Mouse (Mus musculus) ES-CJ7 (cell line): ENCODE results near the gene Sapcd1.

ENCODE experiments used
- DNase-seq: peaks from one replicate; pipeline ENCODE4 v3.0.0; 2011; ENCODE audit warnings: low read depth, low spot score

The Sapcd1 gene

GRCm38 (mm10) chr17:35029691-35030532 is 2.1 kb upstream of the Sapcd1 start:
- peak; percentile 46 for DNase-seq

- no peak for DNase-seq
Observed at GRCm38 (mm10) chr17:35028315-35028714, 499 bp upstream of the Sapcd1 start.

- DNase-seq = no peak
Observed at GRCm38 (mm10) chr17:35026206-35026605, 1.6 kb downstream of the Sapcd1 start.

- no peak for DNase-seq
Observed at GRCm38 (mm10) chr17:35024691-35025488, 2.9 kb downstream of the Sapcd1 start.

DNA sequence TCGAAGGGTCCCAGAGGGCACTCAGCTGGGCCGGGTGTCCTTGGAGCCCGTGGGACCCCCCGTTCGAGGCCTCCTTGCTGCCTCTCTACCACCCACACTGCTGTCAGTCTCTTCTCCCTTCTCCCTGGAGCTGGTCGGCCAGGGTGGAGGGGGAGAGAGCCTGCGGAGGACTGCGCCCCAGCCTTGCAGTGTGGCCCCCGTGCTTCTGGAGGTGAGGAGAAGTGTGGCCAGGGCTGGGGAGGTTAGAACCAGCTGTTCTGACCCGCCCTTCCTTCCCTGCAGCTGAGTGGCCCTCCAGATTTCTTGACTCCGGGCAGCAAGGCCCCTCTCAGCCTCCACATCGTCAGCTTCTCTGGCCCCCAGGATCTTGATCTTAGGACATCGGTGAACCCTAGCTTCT is 3.6 kb downstream of the Sapcd1 start:
- no peak for DNase-seq

GRCm38 (mm10) chr17:35023756-35024155 is 4.1 kb downstream of the Sapcd1 start:
- no peak for DNase-seq

DNA sequence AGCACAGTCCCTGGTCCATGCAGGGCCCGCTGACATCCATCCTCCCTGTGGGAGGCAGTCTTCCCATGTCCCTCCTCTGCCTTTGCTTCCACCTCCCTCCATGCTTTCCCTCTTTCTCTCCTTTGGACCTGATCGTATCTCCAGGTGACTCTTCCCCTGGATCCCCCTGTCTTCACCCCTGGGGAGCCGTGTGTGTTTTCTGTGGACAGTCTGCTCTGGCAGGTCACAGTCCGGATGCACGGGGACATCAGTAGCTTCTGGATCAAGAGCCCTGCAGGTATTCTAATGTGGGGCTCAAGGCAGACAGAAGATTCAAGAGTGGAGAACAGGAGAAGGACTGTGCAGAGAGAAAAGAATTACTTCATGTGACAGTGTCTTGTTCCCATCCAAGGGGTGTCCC is 4.6 kb downstream of the Sapcd1 start:
- no peak for DNase-seq

GRCm38 (mm10) chr17:35022541-35023060 is 5.2 kb downstream of the Sapcd1 start:
- no peak for DNase-seq

DNA sequence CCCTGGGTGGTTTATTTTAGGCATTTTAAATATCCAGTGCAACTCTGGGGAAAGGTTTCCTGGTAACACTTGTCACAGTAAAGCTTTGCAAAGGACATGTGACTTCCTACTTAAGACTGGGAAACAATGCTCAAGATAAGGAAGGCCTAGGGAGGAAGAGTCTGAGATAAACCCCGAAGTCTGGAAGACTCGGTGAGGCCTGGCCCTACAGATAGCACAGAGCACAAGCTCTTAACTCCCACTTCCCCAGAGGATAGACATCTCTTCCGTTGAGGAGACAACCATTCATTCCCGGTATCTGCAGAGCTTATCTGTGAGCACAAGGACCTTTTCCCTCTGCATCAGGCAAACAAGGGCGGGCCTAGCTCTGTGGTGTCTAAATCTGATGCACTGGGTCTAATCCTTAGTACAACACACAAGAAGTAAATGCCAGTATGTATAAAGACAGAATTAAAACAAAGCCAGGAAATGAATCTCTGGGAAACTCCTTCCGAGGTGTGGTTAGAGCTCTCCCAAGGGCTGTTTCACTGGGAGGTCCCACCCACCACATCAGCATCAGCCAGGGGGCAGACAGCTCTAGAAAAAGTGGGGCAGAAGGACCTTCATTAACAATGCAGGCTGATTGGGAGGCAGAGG is 5.9 kb downstream of the Sapcd1 start:
- DNase-seq = no peak

DNA sequence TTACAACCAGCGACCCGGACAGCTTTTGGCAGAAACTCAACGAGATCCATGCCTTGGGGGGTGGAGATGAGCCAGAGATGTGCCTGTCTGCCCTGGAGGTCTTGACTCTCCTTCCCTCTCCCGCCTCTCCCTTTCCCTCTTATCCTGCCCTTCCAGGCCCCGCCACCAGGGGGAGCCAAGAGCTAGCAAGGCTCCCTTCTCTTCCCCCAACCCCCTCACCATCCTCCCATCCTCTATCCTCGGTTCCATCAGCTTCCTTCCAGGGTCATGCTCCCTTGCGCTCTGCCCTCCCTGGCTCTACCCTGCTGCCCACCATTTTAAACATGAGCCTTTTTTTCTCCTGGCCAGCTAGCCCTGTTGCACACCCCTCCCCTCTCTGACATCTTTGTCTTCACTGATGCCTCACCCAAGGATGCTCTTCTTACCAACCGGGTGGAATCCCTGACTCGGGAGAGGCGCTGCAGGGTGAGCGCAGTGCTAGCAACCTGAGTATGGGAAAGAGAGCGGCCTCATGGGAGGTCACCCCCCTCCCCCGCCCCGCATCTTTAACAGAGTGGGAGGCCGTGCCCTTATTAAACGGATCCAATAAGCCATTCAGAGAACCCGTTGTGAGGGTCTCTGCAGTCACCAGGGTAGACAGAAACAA is 6.5 kb downstream of the Sapcd1 start:
- DNase-seq = peak; percentile 80

DNA sequence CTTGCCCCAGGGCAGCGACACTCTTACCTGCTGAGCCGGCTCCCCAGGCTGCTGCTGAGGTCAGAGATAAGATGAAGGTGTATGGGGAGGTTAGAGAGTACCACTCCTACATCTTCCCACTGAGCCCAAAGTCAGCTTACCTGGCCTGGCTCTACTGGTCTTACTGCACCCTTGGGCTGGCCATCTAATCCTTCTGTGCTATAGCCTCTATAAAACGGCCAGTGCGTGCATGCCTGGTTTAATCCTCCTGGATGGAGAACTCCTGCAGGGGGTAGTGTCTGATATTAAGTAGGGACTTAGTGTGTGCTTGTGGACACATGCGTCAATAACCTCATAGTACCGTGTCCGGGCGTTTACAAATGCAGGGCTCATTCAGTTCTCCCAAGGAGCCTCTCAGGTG is 7.3 kb downstream of the Sapcd1 start:
- DNase-seq = no peak

DNA sequence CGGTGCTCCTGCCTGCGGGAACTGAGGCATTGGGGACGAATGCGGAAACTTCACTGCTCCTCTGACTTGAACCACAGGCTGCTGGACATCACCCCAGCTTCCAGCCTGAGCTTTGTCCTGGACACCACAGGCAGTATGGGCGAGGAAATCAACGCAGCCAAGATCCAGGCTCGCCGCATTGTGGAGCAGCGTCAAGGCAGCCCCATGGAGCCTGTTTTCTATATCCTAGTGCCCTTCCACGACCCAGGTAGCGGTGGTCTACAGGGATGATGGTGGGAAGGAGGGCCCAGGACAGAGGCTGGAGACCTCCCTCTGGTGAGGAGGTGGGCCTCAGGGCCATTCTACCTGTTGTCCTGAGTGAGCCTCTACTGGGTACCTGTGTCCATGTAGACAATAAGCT is 7.9 kb downstream of the Sapcd1 start:
- no peak for DNase-seq

GRCm38 (mm10) chr17:35018171-35018570 is 9.6 kb downstream of the Sapcd1 start:
- DNase-seq = no peak

DNA sequence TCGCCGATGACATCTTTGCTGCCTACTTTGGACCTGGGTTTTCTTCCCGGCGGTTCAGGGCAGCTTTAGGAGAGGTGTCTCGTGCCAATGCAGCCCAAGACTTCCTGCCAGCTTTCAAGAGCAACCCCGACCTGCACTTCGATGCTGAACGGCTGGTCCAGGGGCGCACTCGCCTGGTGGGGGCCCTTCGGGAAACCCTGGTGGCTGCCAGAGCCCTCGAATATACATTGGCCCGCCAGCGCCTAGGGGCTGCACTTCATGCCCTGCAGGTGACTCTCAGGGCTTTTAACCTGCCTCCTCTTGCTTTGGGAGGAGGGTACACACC is 10.1 kb downstream of the Sapcd1 start:
- no peak for DNase-seq

DNA sequence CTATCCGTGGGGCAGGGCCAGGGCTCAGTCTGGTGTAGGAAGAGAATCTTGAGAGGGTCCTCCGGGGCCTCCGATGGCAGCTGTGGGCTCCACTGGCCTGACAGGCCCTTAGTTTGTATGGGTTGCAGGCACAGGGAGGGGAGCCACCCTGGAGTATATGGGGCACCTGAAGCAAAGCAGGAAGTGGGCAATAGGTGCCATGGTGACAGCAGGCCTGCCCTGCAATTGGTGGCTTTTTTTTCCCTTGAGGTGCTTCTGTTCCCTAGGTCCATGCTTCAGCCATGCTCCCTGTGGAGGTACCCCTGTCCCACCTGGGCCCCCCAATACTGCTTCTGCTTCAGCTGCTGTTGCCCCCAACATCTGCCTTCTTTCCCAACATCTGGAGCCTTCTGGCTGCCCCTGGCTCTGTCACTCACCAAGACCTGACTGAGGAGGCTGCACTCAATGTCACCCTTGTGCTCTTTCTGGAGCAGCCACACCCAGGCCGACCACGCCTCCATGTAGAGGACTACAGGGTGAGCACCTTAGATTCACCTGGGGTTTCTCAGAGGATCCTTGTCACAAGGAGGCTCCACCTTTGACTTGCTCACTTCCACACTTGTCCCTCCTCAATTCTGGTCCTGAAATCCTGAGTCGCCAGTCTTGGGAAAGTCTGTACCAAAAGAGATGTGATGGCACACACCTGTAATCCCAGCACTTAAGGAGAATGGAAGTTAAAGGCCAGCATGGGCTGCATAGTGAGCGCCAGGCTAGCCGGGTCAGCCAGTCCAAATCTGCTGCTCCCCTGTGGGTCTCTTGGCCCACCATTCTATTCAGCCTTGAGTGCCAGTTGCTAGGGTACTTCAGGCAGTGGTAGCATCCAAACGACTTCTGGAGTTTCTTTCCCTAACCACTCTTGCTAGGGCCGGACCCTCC is 10.8 kb downstream of the Sapcd1 start:
- DNase-seq = no peak

- no peak for DNase-seq
Observed at GRCm38 (mm10) chr17:35016376-35016775, 11.4 kb downstream of the Sapcd1 start, which contains the start of gene Vwa7. Gene Vwa7 (plus strand): TSS chr17:35016579.

DNA sequence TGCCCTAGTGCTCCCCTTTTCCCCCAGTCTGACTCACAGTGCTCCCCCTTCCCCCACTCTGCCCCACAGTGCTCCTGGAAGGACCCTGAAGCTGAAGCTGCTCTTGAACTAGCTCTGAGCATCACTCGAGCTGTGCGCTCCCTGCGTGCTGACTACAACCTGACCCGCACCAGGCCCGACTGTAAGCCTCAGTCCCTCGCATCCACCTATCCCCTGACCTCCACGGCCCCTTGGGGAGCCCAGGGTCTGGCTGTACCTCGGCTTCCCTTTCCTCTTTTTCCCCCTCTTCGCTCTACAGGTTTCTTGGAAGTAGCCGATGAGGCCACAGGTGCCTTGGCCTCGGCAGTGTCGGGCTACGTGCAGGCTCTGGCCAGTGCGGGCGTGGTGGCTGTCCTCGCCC is 12.5 kb downstream of the Sapcd1 start:
- no peak for DNase-seq

GRCm38 (mm10) chr17:35013221-35013620 is 14.6 kb downstream of the Sapcd1 start:
- no peak for DNase-seq

DNA sequence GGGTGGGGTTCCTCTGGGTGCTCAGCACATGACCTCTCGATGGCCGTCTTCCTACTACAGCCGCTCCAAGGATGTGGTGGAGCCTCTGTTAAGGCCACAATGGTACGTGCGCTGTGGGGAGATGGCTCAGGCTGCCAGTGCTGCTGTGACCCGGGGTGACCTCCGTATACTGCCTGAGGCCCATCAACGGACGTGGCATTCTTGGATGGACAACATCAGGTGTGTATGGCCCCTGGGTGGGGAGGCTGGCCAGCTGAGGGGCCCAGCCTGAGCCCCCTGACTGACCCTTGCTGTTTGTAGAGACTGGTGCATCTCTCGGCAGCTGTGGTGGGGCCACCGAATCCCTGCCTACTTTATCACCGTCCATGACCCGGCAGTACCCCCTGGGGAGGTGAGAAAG is 15.4 kb downstream of the Sapcd1 start:
- DNase-seq = no peak

- DNase-seq = no peak
Observed at GRCm38 (mm10) chr17:35011440-35011839, 16.4 kb downstream of the Sapcd1 start.

GRCm38 (mm10) chr17:35009586-35009985 is 18.2 kb downstream of the Sapcd1 start:
- no peak for DNase-seq
